Mouse (Mus musculus) T-helper 2 cell (primary cell): ENCODE measurements around the gene Pelp1.
"Not testable (repeated sequence)": the region's sequence is repeated elsewhere in the genome, so short reads cannot be mapped to it uniquely, and the experiment has no call there.

ENCODE experiments used
- in situ Hi-C: fragments of 300-600 bp; cut with MboI, MseI; formaldehyde crosslinking; loops from one replicate; pipeline ENCODE4 v1.15.1; 2025; ENCODE audit warnings: high pct_unique_total_duplicates

Gene Pelp1

DNA sequence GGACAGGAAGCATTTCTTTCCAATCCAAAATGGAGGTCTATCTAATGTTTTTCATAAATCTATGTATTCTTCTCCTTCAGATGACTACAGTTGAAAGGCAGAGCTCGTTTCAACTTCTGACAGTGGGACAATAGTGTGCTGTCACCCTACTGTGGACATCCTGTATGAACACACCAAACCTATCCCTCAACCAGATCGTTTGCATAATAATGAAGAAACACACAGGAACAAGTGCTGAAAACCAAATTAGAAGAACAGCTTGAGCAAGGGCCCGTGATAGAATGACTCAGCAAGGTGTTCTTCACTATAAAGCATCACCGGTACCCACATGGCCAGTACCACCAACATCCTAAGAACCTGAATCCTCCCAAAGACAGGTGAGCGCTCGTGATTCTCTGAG, 16.8 kb upstream of the Pelp1 start:
- in situ Hi-C loops, result loop anchor here (5.0 kb wide), 1 partner anchor 336 kb away; the partner anchor contains the start of gene Zfp3

- in situ Hi-C loops, result no loop called here
Measured at GRCm38 (mm10) chr11:70419486-70419885, 9.7 kb upstream of the Pelp1 start.

DNA sequence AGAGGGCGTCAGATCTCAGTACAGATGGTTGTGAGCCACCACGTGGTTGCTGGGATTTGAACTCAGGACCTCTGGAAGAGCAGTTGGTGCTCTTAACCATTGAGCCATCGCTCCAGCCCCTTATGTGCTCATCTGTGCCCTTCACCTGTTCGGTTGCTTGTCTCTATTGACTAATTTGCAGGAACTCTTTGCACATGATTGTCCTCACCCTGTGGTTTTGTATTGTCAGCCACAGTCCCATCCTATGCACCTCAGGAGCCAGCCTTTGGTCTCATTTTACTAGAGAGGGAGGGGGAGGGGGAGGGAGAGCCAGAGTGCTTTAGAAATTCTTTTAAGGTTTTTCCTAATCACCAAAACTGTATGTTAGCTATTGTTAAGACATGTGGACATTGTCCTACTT, 8.4 kb upstream of the Pelp1 start:
- in situ Hi-C loops, result no loop called here

- in situ Hi-C loops, result loop anchor here (5.0 kb wide), 2 partner anchors 93 to 193 kb away; partner anchors contain the start of gene Tm4sf5
Measured at GRCm38 (mm10) chr11:70413961-70414360, 4.1 kb upstream of the Pelp1 start.

DNA sequence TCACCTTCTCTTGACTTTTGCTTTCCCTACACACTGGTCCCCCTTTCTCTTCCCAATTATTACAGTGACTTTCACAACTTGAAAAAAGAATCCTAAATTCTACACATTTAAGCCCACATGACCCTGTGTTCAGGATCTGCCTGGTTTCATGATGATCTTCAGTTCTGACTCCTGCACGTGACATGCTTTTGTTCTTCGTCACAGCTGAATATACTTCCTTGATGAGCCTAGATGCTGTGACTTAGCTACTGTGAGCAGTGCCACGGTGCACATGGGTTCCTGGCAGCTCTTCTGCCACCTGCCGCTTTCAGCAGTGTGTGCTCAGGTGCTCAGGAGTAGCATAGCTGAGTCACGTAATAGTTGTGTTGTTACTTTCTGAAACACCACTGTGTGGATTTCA, 2.8 kb upstream of the Pelp1 start:
- in situ Hi-C loops, result loop anchor here (5.0 kb wide), 2 partner anchors 95 to 195 kb away; partner anchors contain the start of gene Tm4sf5

DNA sequence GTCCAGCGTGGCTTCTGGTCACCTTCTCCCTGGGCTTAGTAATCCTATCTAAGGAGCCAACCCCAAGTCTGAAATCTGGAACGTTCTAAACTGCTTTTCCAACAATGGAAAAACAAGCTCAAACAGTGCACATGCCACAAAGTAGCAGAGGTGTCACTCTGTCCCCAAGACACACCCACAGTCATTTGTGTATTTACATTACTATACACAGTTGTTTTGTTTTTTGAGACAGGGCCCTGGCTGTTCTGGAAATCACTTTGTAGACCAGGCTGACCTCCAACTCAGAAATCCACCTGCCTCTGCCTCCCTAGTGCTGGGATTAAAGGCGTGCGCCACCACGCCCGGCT, 439 bp upstream of the Pelp1 start:
- in situ Hi-C loops, result loop anchor here (5.0 kb wide), 2 partner anchors 97 to 197 kb away; partner anchors contain the start of gene Tm4sf5

DNA sequence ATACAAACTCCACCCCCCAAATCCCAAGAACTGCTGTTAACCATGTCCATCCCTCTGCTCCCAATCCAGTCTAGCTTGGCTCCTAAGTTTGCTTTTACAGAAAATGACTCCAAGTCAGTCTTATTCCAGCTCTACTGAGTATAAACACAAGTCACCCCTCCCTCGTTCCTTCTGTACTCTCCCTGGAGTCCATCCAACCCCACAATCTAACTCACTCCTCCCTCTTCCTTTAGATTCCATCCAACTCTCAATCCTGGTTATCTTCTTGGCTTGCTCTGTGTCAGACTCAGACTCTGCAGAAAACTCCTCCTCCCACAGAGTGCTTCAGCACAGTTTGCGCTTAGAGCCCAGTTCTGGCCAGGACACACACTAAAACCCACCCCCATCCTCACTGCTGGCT, 6.2 kb downstream of the Pelp1 start:
- in situ Hi-C loops, result no loop called here

DNA sequence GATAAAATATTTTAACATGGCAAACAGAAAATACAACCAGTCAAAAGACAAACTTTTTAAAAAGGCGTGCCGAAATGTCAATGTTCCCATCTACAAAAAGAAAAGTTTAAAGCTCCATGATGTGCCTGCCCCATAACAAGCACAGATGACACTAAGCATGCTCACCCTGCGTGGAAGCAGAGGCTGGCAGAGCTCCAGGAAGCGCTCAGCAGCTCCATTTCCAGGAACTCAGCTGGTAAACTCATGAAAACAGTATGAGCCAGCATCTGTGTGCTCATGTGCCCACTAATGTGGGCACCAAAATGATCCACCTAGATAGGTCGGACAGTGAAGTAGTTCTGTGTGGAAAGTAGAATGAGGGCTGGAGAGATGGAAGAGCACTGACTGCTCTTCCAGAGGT, 20.4 kb downstream of the Pelp1 start:
- in situ Hi-C loops, result no loop called here

- in situ Hi-C loops, result no loop called here
Measured at GRCm38 (mm10) chr11:70387436-70387835, 22.4 kb downstream of the Pelp1 start.

DNA sequence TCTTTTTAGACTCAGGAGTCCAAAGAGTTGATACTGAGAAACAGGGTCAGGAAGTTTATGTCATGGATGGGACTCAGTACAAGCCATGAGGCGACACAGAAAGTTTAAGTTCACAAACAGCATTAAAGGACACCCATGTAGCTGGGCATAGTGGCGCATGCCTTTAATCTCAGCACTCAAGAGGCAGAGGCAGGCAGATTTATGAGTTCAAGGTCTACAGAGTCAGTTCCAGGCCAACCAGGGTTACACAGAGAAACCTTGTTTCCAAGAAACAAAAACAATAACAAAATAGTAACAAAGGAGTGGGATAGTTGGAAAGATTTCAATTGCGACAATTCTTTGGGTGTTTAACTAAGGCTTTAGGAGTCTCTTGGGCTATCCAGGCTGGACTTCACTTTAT, 25.7 kb downstream of the Pelp1 start:
- in situ Hi-C loops, result no loop called here

- in situ Hi-C loops, result no loop called here
Measured at GRCm38 (mm10) chr11:70381330-70381729, 28.5 kb downstream of the Pelp1 start.

- in situ Hi-C loops, result no loop called here
Measured at GRCm38 (mm10) chr11:70380478-70381005, 29.3 kb downstream of the Pelp1 start.

DNA sequence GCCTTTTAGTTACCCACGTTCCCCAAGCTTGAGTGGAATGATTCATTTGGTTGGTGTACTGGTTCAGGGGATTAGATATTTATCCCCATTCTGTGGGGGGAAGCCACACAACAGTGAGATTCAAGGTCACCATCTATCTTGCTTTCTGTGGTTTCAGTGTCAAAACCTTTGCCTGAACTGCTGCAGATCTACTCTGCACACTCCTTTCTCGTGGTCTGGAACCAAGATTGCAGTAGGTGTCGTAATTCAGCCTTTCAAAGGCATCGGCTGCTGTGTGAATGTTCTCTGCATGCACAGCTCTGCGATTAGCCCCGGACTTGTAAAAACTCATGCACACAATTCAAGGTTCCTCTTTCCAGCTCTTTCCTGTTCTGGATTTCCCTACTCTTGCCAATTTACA, 33.8 kb downstream of the Pelp1 start:
- in situ Hi-C loops, result no loop called here

DNA sequence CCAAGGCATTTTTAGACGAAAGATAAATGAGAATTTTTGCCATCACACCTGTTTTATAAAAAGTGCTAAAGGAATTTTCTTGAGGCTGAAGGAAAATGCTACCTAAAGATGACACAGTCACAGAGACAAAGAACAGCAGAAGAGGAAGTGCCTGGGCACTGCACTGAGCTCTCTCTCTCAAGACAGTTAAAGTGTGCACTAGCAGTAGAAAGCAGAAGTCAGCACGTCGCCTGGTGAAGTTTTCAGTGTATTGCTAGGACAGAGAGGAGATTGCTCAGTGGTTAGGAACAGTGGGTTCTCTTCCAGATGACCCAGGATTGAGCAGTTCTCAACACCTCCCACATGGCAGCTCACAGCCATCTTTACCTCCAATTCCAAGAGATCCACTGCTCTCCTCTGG, 35.5 kb downstream of the Pelp1 start:
- in situ Hi-C loops, result no loop called here

GRCm38 (mm10) chr11:70372849-70373557, 36.8 kb downstream of the Pelp1 start:
- in situ Hi-C loops, result no loop called here

GRCm38 (mm10) chr11:70372396-70372795, 37.4 kb downstream of the Pelp1 start:
- in situ Hi-C loops, result no loop called here

GRCm38 (mm10) chr11:70368626-70369025, 41.2 kb downstream of the Pelp1 start:
- in situ Hi-C loops, result not testable (repeated sequence)

- in situ Hi-C loops, result not testable (repeated sequence)
Measured at GRCm38 (mm10) chr11:70367701-70368100, 42.1 kb downstream of the Pelp1 start.

DNA sequence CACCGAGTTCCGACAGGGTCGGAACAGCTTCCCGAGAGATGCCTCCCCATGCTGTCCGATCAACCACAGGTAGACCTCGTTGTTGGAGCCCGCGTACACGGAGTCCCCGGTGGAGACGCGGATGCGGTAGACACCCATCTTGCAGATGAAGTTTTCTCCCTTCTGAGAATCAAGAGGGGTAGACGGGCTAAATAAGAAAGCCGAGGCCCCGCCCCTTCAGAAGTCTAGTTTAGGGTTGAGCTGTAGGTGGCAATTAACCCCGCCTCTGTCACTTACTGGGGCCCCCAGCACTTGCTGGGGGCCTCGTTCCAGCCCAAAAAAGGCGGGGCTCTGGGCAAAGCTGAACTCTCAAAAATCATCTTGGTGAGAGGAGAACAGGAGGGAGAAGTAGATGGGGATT, 58.0 kb downstream of the Pelp1 start, which contains the start of gene Alox15:
Alox15 (minus strand) TSS at position 164 of the 400 bp plus-strand sequence.
- in situ Hi-C loops, result no loop called here

DNA sequence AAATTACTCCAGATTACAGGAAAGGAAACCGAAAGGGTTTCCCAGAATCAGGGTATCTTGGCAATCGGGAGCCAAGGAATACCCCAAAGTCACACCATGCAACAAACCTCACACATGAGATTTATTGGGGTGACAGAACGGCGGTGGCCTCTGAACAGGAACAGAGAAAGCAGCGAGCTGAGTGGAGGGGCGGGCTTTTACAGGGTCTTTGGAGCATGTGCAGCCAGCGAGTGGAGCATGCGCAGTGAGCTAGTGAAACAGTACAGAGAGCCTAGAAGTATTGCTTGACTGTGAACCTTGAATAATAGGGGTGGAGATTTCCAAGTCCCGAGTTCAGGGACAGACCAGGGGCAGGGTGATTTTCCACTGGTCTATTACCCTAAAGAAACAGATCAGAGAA, 61.2 kb downstream of the Pelp1 start:
- in situ Hi-C loops, result no loop called here

DNA sequence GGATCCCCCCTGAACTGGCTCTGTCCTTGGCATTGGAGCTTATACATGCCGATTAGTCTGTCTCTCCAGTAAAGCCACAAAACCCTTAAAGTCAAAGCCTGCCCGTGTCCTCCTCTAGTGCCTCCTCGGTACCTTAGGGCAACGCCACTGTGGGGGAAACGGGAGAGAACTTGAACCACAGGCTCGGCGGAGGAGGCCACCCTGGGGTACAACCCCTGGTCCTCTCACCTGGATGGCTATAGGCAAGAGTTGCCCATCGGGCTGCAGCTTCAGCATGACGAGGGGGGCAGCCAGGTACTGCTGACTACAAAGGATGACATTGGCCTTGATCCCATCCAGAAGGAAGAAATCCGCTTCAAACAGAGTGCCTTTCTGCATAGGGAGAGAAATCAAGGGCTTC, 62.0 kb downstream of the Pelp1 start:
- in situ Hi-C loops, result no loop called here

DNA sequence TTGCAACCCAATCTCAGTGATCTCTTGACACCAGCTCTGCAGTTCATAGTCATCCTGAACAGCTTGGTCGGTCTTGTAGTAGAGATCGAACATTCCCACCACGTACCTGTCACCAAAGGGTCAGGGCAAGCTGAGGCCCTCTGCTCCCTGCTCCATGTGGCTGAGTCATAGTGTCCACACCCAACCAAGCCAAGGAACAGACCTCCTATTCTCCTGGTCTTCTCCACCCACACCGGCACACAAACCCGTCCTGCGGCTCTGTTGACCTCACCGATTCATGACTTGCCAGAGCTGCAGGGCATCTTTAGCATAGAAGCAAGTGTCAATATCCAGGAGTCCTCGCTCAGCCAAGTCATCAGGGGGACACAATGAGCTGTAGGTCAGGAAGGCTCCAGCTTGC, 64.3 kb downstream of the Pelp1 start:
- in situ Hi-C loops, result no loop called here

GRCm38 (mm10) chr11:70345061-70345460, 64.8 kb downstream of the Pelp1 start:
- in situ Hi-C loops, result no loop called here
